Mouse (Mus musculus) embryo, embryonic 9.5 days (tissue): ENCODE data around the gene Esr1.
"Not testable (repeated sequence)": the region's sequence is repeated elsewhere in the genome, so short reads cannot be mapped to it uniquely, and the experiment has no call there.

Experiments used
- DNase-seq: peaks from one replicate; pipeline ENCODE4 v3.0.0-alpha.2; 2017; ENCODE audit errors: extremely low spot score

Gene Esr1

GRCm38 (mm10) chr10:4694336-4694865 is 83.0 kb downstream of the Esr1 start:
- peak; percentile 24 for DNase-seq

GRCm38 (mm10) chr10:4709915-4710314 is 98.5 kb downstream of the Esr1 start:
- DNase-seq, result peak; percentile 37

GRCm38 (mm10) chr10:4711434-4711833 is 100.0 kb downstream of the Esr1 start:
- DNase-seq, result no peak

- peak; percentile 37 for DNase-seq
These were observed 100.9 kb downstream of the Esr1 start for GRCm38 (mm10) chr10:4712061-4712908.

- peak; percentile 1 for DNase-seq
These were observed 102.0 kb downstream of the Esr1 start for GRCm38 (mm10) chr10:4713398-4713797.

GRCm38 (mm10) chr10:4724851-4725250 is 113.5 kb downstream of the Esr1 start:
- peak; percentile 23 for DNase-seq

GRCm38 (mm10) chr10:4726141-4726540 is 114.7 kb downstream of the Esr1 start:
- DNase-seq, result no peak

GRCm38 (mm10) chr10:4732328-4732727 is 120.9 kb downstream of the Esr1 start:
- DNase-seq, result no peak

- DNase-seq, result no peak
These were observed 122.6 kb downstream of the Esr1 start for GRCm38 (mm10) chr10:4733987-4734386.

GRCm38 (mm10) chr10:4734942-4735341 is 123.5 kb downstream of the Esr1 start:
- no peak for DNase-seq

GRCm38 (mm10) chr10:4738311-4738710 is 126.9 kb downstream of the Esr1 start:
- no peak for DNase-seq

GRCm38 (mm10) chr10:4751091-4751490 is 139.7 kb downstream of the Esr1 start:
- DNase-seq, result not testable (repeated sequence)

- no peak for DNase-seq
These were observed 141.6 kb downstream of the Esr1 start for GRCm38 (mm10) chr10:4752977-4753376.

- no peak for DNase-seq
These were observed 164.1 kb downstream of the Esr1 start for GRCm38 (mm10) chr10:4775541-4775940.

- no peak for DNase-seq
These were observed 164.8 kb downstream of the Esr1 start for GRCm38 (mm10) chr10:4776007-4776713.

- no peak for DNase-seq
These were observed 165.3 kb downstream of the Esr1 start for GRCm38 (mm10) chr10:4776714-4777090.

GRCm38 (mm10) chr10:4777996-4778395 is 166.6 kb downstream of the Esr1 start:
- no peak for DNase-seq

- no peak for DNase-seq
These were observed 169.5 kb downstream of the Esr1 start for GRCm38 (mm10) chr10:4780926-4781325.

- no peak for DNase-seq
These were observed 175.7 kb downstream of the Esr1 start for GRCm38 (mm10) chr10:4787003-4787628.

- DNase-seq, result no peak
These were observed 186.9 kb downstream of the Esr1 start for GRCm38 (mm10) chr10:4798268-4798808.

GRCm38 (mm10) chr10:4824366-4824765 is 213.0 kb downstream of the Esr1 start:
- DNase-seq, result no peak

- DNase-seq, result no peak
These were observed 219.2 kb downstream of the Esr1 start for GRCm38 (mm10) chr10:4830592-4830991.
